Mouse (Mus musculus): ENCODE data around the gene Hopx. TPM values are rescaled to one million over a fixed set of nuclear protein-coding genes. Genes with fewer than 3 reads are reported as not detected.

Hopx gene
- total and polyA plus RNA-seq, 3 experiments, result 26.8 to 43.4 TPM; not detected in 1

DNA sequence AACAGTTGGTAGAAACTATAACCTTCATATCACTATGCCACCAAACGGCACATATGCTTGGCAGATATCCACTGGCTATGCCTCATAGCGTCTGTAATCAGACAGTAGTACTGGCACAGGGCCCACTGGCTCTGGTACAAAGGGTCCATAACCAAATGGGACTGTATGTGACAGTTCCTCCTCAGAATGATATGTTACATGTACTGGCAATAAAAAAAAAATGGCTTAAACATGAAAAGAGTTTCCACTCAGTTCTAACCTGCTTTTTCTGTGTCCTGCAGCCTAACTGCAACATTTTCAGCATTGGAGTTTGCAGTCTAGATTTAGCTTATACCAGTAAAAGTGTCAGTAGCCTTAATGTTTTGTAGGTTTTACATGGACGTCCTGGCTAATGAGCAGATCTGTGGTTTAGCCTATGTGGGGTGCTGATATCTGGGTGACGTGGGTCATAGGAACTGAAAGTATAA is 9.9 kb upstream of the Hopx start (continued):
- TF ChIP-seq POLR2AphosphoS5 (IDR thresholded peaks at IDR 0.05; ENCODE audit: borderline replicate concordance, low read depth, low read length) (no peak), MAX (IDR thresholded peaks at IDR 0.05; ENCODE audit: low read length) (peak; percentile 62; the same call in 1 of the 2 replicates), ELF1 (IDR thresholded peaks at IDR 0.05; ENCODE audit: low read depth, low read length) (peak; percentile 69)

- peak; percentile 67 for DNase-seq (ENCODE audit: low read depth, low spot score)
- no peaks in the 10 kb centered on the region for H3K9me3 ChIP-seq (replicated peaks; ENCODE audit: insufficient read depth, low read length)
- H3K27ac ChIP-seq (ENCODE audit: control insufficient read depth, low read depth, low read length), result peak overlapping the region; percentile 86
- no peaks in the 10 kb centered on the region for H3K79me2 ChIP-seq (ENCODE audit: control insufficient read depth, insufficient read depth, low read length, poor library complexity)
- H3K4me1 ChIP-seq (ENCODE audit: control insufficient read depth in 1 of 2, insufficient read depth in 2 of 2, low read length in 2 of 2), result peaks cover 32 to 37% of the 10 kb centered on the region in 2 experiments
- TF ChIP-seq MYC (IDR thresholded peaks at IDR 0.05; ENCODE audit: low read depth, low read length) (no peak), ETS1 (IDR thresholded peaks at IDR 0.05; ENCODE audit: low read depth, low read length) (peak; percentile 70), MAFK (IDR thresholded peaks at IDR 0.05; ENCODE audit: borderline replicate concordance, low read depth, low read length) (no peak), POLR2AphosphoS2 (IDR thresholded peaks at IDR 0.05; ENCODE audit: low read length) (no peak), EP300 (IDR thresholded peaks at IDR 0.05; ENCODE audit: low read depth in 1 of 2, low read length in 2 of 2) (peak in 1 of 2 experiments; percentile 39; a peak in 1 of 4 replicates), ZNF384 (IDR thresholded peaks at IDR 0.05; ENCODE audit: low read depth, low read length) (peak; percentile 88), CTCF (IDR thresholded peaks at IDR 0.05 in 2 of 3, conservative IDR thresholded peaks at IDR 0.05 in 1 of 3; ENCODE audit: control insufficient read depth in 1 of 3, insufficient read depth in 1 of 3, low read depth in 2 of 3, low read length in 3 of 3, poor library complexity in 1 of 3, severe bottlenecking in 1 of 3) (no peak), CHD1 (IDR thresholded peaks at IDR 0.05; ENCODE audit: low read depth, low read length) (no peak), RAD21 (IDR thresholded peaks at IDR 0.05; ENCODE audit: low read depth, low read length) (no peak), MEF2A (IDR thresholded peaks at IDR 0.05; ENCODE audit: extremely low read depth, insufficient replicate concordance, low read depth, low read length, poor library complexity, severe bottlenecking) (no peak), MXI1 (IDR thresholded peaks at IDR 0.05; ENCODE audit: low read depth, low read length) (no peak), RCOR1 (IDR thresholded peaks at IDR 0.05; ENCODE audit: low read depth, low read length) (peak; percentile 80), MYB (IDR thresholded peaks at IDR 0.05; ENCODE audit: low read depth, low read length) (no peak), TCF12 (IDR thresholded peaks at IDR 0.05; ENCODE audit: low read depth, low read length) (peak; percentile 20; the same call in 1 of the 2 replicates), ZC3H11A (IDR thresholded peaks at IDR 0.05; ENCODE audit: low read depth, low read length) (no peak), ZKSCAN1 (IDR thresholded peaks at IDR 0.05; ENCODE audit: low read depth, low read length) (no peak), E2F4 (IDR thresholded peaks at IDR 0.05; ENCODE audit: borderline replicate concordance, low read depth, low read length) (no peak), ELF1 (IDR thresholded peaks at IDR 0.05; ENCODE audit: low read depth, low read length) (no peak), GABPA (IDR thresholded peaks at IDR 0.05; ENCODE audit: low read depth, low read length) (no peak), NRF1 (IDR thresholded peaks at IDR 0.05; ENCODE audit: insufficient read depth, low read depth, low read length, poor library complexity, severe bottlenecking) (no peak), POLR2A (IDR thresholded peaks at IDR 0.05; ENCODE audit: control insufficient read depth in 1 of 2, insufficient read depth in 1 of 2, low read depth in 1 of 2, low read length in 2 of 2, poor library complexity in 1 of 2) (no peak), POLR2AphosphoS5 (IDR thresholded peaks at IDR 0.05; ENCODE audit: borderline replicate concordance, low read depth, low read length) (no peak), ZMIZ1 (IDR thresholded peaks at IDR 0.05; ENCODE audit: low read depth, low read length) (no peak), TBP (IDR thresholded peaks at IDR 0.05; ENCODE audit: low read depth, low read length) (no peak)
- peaks cover 0 to 33% of the 10 kb centered on the region in 2 experiments; a peak in 2 of 4 replicates for H3K36me3 ChIP-seq (ENCODE audit: control insufficient read depth in 1 of 2, insufficient read depth in 2 of 2, low read length in 2 of 2)
- H3K27me3 ChIP-seq (ENCODE audit: control insufficient read depth in 1 of 2, insufficient read depth in 2 of 2, low read length in 2 of 2), result no peaks in the 10 kb centered on the region
- H3K4me3 ChIP-seq (ENCODE audit: control insufficient read depth in 1 of 2, insufficient read depth in 1 of 2, low read depth in 2 of 2, low read length in 2 of 2), result peak overlapping the region; percentile 3 to 5; a peak in 2 of 4 replicates
- peak overlapping the region; percentile 16 for H3K9ac ChIP-seq (ENCODE audit: control insufficient read depth, low read depth, low read length, poor library complexity, severe bottlenecking)
Measured at GRCm38 (mm10) chr5:77124165-77124564, 9.2 kb upstream of the Hopx start.
